ENCODE assay signal across 9 mouse cellular contexts in the genomic region with DNA sequence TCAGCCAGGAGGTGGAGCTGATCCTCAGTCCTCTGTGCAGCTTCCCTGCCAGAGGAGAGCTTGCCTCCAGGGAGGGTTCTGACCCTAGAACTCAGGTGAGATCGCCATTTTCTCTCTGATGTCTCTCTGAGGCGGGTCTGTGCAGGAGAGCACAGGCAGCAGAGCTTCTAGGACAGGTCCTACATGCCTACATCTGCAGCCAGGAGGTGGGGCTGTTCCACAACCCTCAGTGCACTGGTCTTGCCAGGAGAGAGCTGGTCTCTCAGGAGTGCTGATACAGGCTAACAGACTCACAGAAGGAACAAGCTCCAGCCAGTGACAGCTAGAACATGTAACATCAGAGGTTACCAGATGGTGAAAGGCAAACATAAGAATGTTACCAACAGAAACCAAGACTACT.
DNase-seq lines count a peak whose midpoint lies in the region; ATAC-seq and TF ChIP-seq lines count a peak whose summit lies in the region.
"Had no signal": no experiment of that assay in that cellular context is flagged by ENCODE, and none has a peak within 500 bp of the region (broad histone marks: within the 10 kb centered on the region; RNA-seq: fewer than 3 reads in every experiment).

No protein-coding gene starts in this region.

- no peaks in the 10 kb centered on the region for H3K9me3 ChIP-seq in kidney, embryonic 15.5 days (replicated peaks)
- H3K9me3 ChIP-seq: neural tube, embryonic 12.5 days had no signal

- no peak overlapping the region for H3K27ac ChIP-seq in kidney, embryonic 15.5 days
- no peak overlapping the region for H3K27ac ChIP-seq in spleen, adult 2 months (ENCODE audit: insufficient read depth, low read length)
- H3K27ac ChIP-seq: neural tube, embryonic 12.5 days had no signal

- peak; percentile 72 for DNase-seq in kidney, adult 18-20 months
- no peak for DNase-seq in Patski (ENCODE audit: low read depth, low spot score)
- DNase-seq in kidney, postnatal 10 days, result peak; percentile 67
- DNase-seq in spleen, adult 2 months (ENCODE audit: low read depth in 1 of 2, low spot score in 2 of 2), result peak; percentile 41 to 65
- no peak for DNase-seq in left cerebral cortex, postnatal 36 days (ENCODE audit: low spot score in 2 of 2)
- DNase-seq in frontal cortex, postnatal 36 days (ENCODE audit: low spot score in 2 of 2), result no peak

- H3K4me1 ChIP-seq in kidney, embryonic 15.5 days, result peaks cover 5% of the 10 kb centered on the region; the same call in 1 of the 2 replicates
- peaks cover 2% of the 10 kb centered on the region; the same call in 1 of the 2 replicates for H3K4me1 ChIP-seq in spleen, adult 2 months (ENCODE audit: control insufficient read depth, insufficient read depth, insufficient read length)
- H3K4me1 ChIP-seq: neural tube, embryonic 12.5 days had no signal

- no peak overlapping the region for H3K9ac ChIP-seq in kidney, embryonic 15.5 days
- H3K9ac ChIP-seq: neural tube, embryonic 12.5 days had no signal

- H3K4me2 ChIP-seq in kidney, embryonic 15.5 days, result no peak overlapping the region
- H3K4me2 ChIP-seq: neural tube, embryonic 12.5 days had no signal

- no peak for TF ChIP-seq POLR2A in spleen, adult 2 months (IDR thresholded peaks at IDR 0.05; ENCODE audit: low read depth, low read length)

- TF ChIP-seq CTCF in Patski (IDR thresholded peaks at IDR 0.05), result peak; percentile 51
- peak; percentile 35; the same call in 1 of the 2 replicates for TF ChIP-seq CTCF in spleen, adult 2 months (IDR thresholded peaks at IDR 0.05; ENCODE audit: extremely low read depth, insufficient read depth, insufficient read length, insufficient replicate concordance)

- intact Hi-C loops in left cerebral cortex, postnatal 36 days (cut with DNase I), result no loop called here

- WGBS in kidney, embryonic 15.5 days, result 26% methylated on average over 2 of the region's 2 CpGs
- 49% methylated on average over 2 of the region's 2 CpGs for WGBS in spleen, adult 2 months

- H3K36me3 ChIP-seq in kidney, embryonic 15.5 days, result no peaks in the 10 kb centered on the region
- no peaks in the 10 kb centered on the region for H3K36me3 ChIP-seq in spleen, adult 2 months (ENCODE audit: control insufficient read depth, insufficient read depth, low read length)
- H3K36me3 ChIP-seq: neural tube, embryonic 12.5 days had no signal

- H3K27me3 ChIP-seq in kidney, embryonic 15.5 days, result no peaks in the 10 kb centered on the region
- no peaks in the 10 kb centered on the region for H3K27me3 ChIP-seq in Patski
- no peaks in the 10 kb centered on the region for H3K27me3 ChIP-seq in spleen, adult 2 months (ENCODE audit: control insufficient read depth, insufficient read depth, low read length)
- H3K27me3 ChIP-seq: neural tube, embryonic 12.5 days had no signal

- in situ Hi-C loops in Patski (cut with MboI; ENCODE audit: low pct_unique_long_range_greater_than_20kb), result no loop called here

- CTCF ChIA-PET in Patski (lab: Charles Lee), result interaction anchor here (1.1 to 2.3 kb wide), 4 partner anchors 46 to 288 kb away, joined by 3 to 6 read pairs (median 4); no protein-coding TSS in a partner anchor

- no peak overlapping the region for H3K4me3 ChIP-seq in kidney, embryonic 15.5 days (replicated peaks)
- no peak overlapping the region for H3K4me3 ChIP-seq in spleen, adult 2 months (ENCODE audit: extremely low read depth, insufficient read depth, insufficient read length)
- H3K4me3 ChIP-seq: neural tube, embryonic 12.5 days had no signal

- POLR2A ChIA-PET in Patski (lab: Charles Lee), result no interaction called here

- ATAC-seq in kidney, embryonic 15.5 days (replicated peaks; ENCODE audit: low FRiP score), result no peak
- ATAC-seq in Patski, result no peak
- no peak for ATAC-seq in monocyte, adult 5-6 weeks (replicated peaks; ENCODE audit: insufficient number of reproducible peaks, low FRiP score, low TSS enrichment, poor library complexity, severe bottlenecking)

Comparison
In these comparisons a context has a peak if more than half of its experiments do, and no peak if none do; other contexts are left out.
1. DNase-seq: peak in kidney, adult 18-20 months (single experiment), kidney, postnatal 10 days (single experiment) and spleen, adult 2 months (2 of 2); none in Patski (single experiment), left cerebral cortex, postnatal 36 days (0 of 2) and frontal cortex, postnatal 36 days (0 of 2).